ENCODE assay signal across 8 mouse cellular contexts in genomic region chr1:36683810-36684467, GRCm38 (mm10). TPM values are rescaled to one million over a fixed set of nuclear protein-coding genes. Genes with fewer than 3 reads are reported as not detected.
DNase-seq lines count a peak whose midpoint lies in the region; ATAC-seq and TF ChIP-seq lines count a peak whose summit lies in the region.

No protein-coding gene starts in this region.

- TF ChIP-seq CTCF in CH12.LX (conservative IDR thresholded peaks at IDR 0.05 in 1 of 2, IDR thresholded peaks at IDR 0.05 in 1 of 2; ENCODE audit: low read depth in 2 of 2, low read length in 2 of 2): peak; percentile 34 to 100; a peak in 3 of 4 replicates

- in situ Hi-C loops in CH12.LX (cut with MboI; ENCODE audit: low pct_ligation_motif_present, low pct_unique_long_range_greater_than_20kb, low sequenced_read_pairs): no loop called here

- no peak overlapping the region for H3K4me2 ChIP-seq in CH12.LX (ENCODE audit: insufficient read depth, low read depth, poor library complexity, severe bottlenecking)

- H3K27me3 ChIP-seq in CH12.LX (replicated peaks): no peaks in the 10 kb centered on the region
- no peaks in the 10 kb centered on the region for H3K27me3 ChIP-seq in forebrain, embryonic 10.5 days (ENCODE audit: poor library complexity, severe bottlenecking)

- no peak overlapping the region for H3K4me3 ChIP-seq in CH12.LX (replicated peaks in 1 of 3; ENCODE audit: low read depth in 2 of 3, low read length in 2 of 3, poor library complexity in 1 of 3)
- H3K4me3 ChIP-seq in forebrain, embryonic 10.5 days: no peak overlapping the region

- H3K79me2 ChIP-seq in CH12.LX (replicated peaks; ENCODE audit: control insufficient read depth, extremely low read depth, insufficient read depth, poor library complexity, severe bottlenecking): no peaks in the 10 kb centered on the region

- 0 out of 2 replicates have a peak overlapping the region, but pooled peaks have one; percentile 28 for H3K9ac ChIP-seq in CH12.LX (ENCODE audit: insufficient read depth, low read depth)

- TF ChIP-seq RAD21 in CH12.LX (IDR thresholded peaks at IDR 0.05; ENCODE audit: low read depth, low read length): peak; percentile 85

- TF ChIP-seq POLR2A in CH12.LX (IDR thresholded peaks at IDR 0.05; ENCODE audit: low read depth, low read length): no peak

- no peaks in the 10 kb centered on the region for H3K36me3 ChIP-seq in CH12.LX (replicated peaks in 1 of 2; ENCODE audit: control insufficient read depth in 1 of 2, insufficient read depth in 1 of 2, low read length in 1 of 2)
- H3K36me3 ChIP-seq in forebrain, embryonic 10.5 days (replicated peaks): no peaks in the 10 kb centered on the region

- dilution Hi-C loops in CH12.LX (cut with MboI; ENCODE audit: extremely low pct_ligation_motif_present, extremely low pct_unique_long_range_greater_than_20kb, low sequenced_read_pairs): no loop called here

- peak; percentile 80 for ATAC-seq in neutrophil, adult 5-6 weeks (ENCODE audit: extremely low read depth, insufficient number of reproducible peaks, low FRiP score, poor library complexity, severe bottlenecking)

- no peak for TF ChIP-seq EP300 in CH12.LX (IDR thresholded peaks at IDR 0.05; ENCODE audit: low read length)

- no peaks in the 10 kb centered on the region for H3K9me3 ChIP-seq in CH12.LX (replicated peaks; ENCODE audit: low read length)
- peaks cover 6% of the 10 kb centered on the region; the same call in 1 of the 2 replicates for H3K9me3 ChIP-seq in forebrain, embryonic 10.5 days

- intact Hi-C loops in heart, postnatal 14 days (cut with DNase I): loop anchor here (2.0 to 10.0 kb wide), 3 partner anchors 47 to 349 kb away; partner anchors contain the start of gene Ankrd39

- 14% methylated on average over 13 of the region's 13 CpGs for WGBS in forebrain, embryonic 10.5 days

- DNase-seq in CH12.LX (ENCODE audit: extremely low read depth): peak; percentile 81
- DNase-seq in brain, embryonic 18.5 days (ENCODE audit: low read depth, low spot score): peak; percentile 62
- peak; percentile 71 for DNase-seq in forebrain, embryonic 10.5 days (ENCODE audit: extremely low spot score, low spot score)
- peak; percentile 80 to 85 for DNase-seq in heart, postnatal 14 days
- DNase-seq in layer of hippocampus, adult 11-12 months (ENCODE audit: low spot score): peak; percentile 85
- DNase-seq in lung, adult 18-20 months: peak; percentile 77 to 81
- DNase-seq in testis, postnatal 10 days (ENCODE audit: low spot score): peak; percentile 85

- peaks cover 0 to 5% of the 10 kb centered on the region in 2 experiments; a peak in 1 of 4 replicates for H3K4me1 ChIP-seq in CH12.LX (ENCODE audit: control insufficient read depth in 1 of 2, insufficient read depth in 2 of 2)
- peaks cover 14% of the 10 kb centered on the region for H3K4me1 ChIP-seq in forebrain, embryonic 10.5 days

- no peak overlapping the region for H3K27ac ChIP-seq in CH12.LX (ENCODE audit: insufficient read depth, low read depth)
- H3K27ac ChIP-seq in forebrain, embryonic 10.5 days: peak overlapping the region; percentile 20

TF ChIP-seq in CH12.LX, 34 proteins besides CTCF, POLR2A, EP300 and RAD21:
- TF ChIP-seq MAFK (IDR thresholded peaks at IDR 0.05; ENCODE audit: insufficient replicate concordance, low read length): no peak
- no peak for TF ChIP-seq E2F4 (IDR thresholded peaks at IDR 0.05; ENCODE audit: insufficient replicate concordance, low read depth, low read length)
- TF ChIP-seq SIN3A (IDR thresholded peaks at IDR 0.05; ENCODE audit: low read length): no peak
- no peak for TF ChIP-seq MAZ (IDR thresholded peaks at IDR 0.05; ENCODE audit: low read depth, low read length)
- no peak for TF ChIP-seq GABPA (IDR thresholded peaks at IDR 0.05; ENCODE audit: insufficient replicate concordance, low read depth, low read length)
- TF ChIP-seq ZC3H11A (IDR thresholded peaks at IDR 0.05; ENCODE audit: low read depth, low read length): peak; percentile 48
- TF ChIP-seq IRF4 (IDR thresholded peaks at IDR 0.05; ENCODE audit: low read depth, low read length): peak; percentile 61; the same call in 1 of the 2 replicates
- no peak for TF ChIP-seq TBP (conservative IDR thresholded peaks at IDR 0.05; ENCODE audit: low read depth, low read length)
- no peak for TF ChIP-seq ZKSCAN1 (IDR thresholded peaks at IDR 0.05; ENCODE audit: borderline replicate concordance, low read depth, low read length)
- TF ChIP-seq NRF1 (IDR thresholded peaks at IDR 0.05; ENCODE audit: low read depth, low read length): no peak
- no peak for TF ChIP-seq ETS1 (conservative IDR thresholded peaks at IDR 0.05; ENCODE audit: low read depth, low read length)
- no peak for TF ChIP-seq RCOR1 (conservative IDR thresholded peaks at IDR 0.05; ENCODE audit: low read depth, low read length)
- no peak for TF ChIP-seq CHD2 (IDR thresholded peaks at IDR 0.05; ENCODE audit: low read length)
- TF ChIP-seq CHD1 (IDR thresholded peaks at IDR 0.05; ENCODE audit: low read depth, low read length): no peak
- TF ChIP-seq USF2 (conservative IDR thresholded peaks at IDR 0.05; ENCODE audit: low read depth, low read length): no peak
- TF ChIP-seq UBTF (IDR thresholded peaks at IDR 0.05; ENCODE audit: low read depth, low read length): no peak
- TF ChIP-seq POLR2AphosphoS2 (IDR thresholded peaks at IDR 0.05; ENCODE audit: low read depth, low read length): no peak
- TF ChIP-seq JUND (conservative IDR thresholded peaks at IDR 0.05; ENCODE audit: low read depth, low read length): no peak
- TF ChIP-seq MEF2A (IDR thresholded peaks at IDR 0.05; ENCODE audit: borderline replicate concordance, low read depth, low read length): peak; percentile 45; the same call in 1 of the 2 replicates
- 0 out of 2 replicates have a peak, but pooled peaks have one; percentile 46 for TF ChIP-seq ELF1 (IDR thresholded peaks at IDR 0.05; ENCODE audit: low read depth, low read length)
- TF ChIP-seq JUN (IDR thresholded peaks at IDR 0.05; ENCODE audit: insufficient read depth, low read depth, low read length): no peak
- 0 out of 2 replicates have a peak, but pooled peaks have one; percentile 41 for TF ChIP-seq TCF12 (IDR thresholded peaks at IDR 0.05; ENCODE audit: low read depth, low read length)
- TF ChIP-seq KAT2A (IDR thresholded peaks at IDR 0.05; ENCODE audit: insufficient replicate concordance, low read length): no peak
- no peak for TF ChIP-seq ZNF384 (IDR thresholded peaks at IDR 0.05; ENCODE audit: low read depth, low read length)
- TF ChIP-seq PAX5 (IDR thresholded peaks at IDR 0.05; ENCODE audit: low read length): no peak
- TF ChIP-seq HCFC1 (IDR thresholded peaks at IDR 0.05; ENCODE audit: low read depth, low read length): 0 out of 2 replicates have a peak, but pooled peaks have one; percentile 15
- no peak for TF ChIP-seq USF1 (IDR thresholded peaks at IDR 0.05; ENCODE audit: low read depth, low read length)
- peak; percentile 47; the same call in 1 of the 2 replicates for TF ChIP-seq MYC (IDR thresholded peaks at IDR 0.05; ENCODE audit: low read depth, low read length)
- 0 out of 2 replicates have a peak, but pooled peaks have one; percentile 10 for TF ChIP-seq MAX (IDR thresholded peaks at IDR 0.05; ENCODE audit: low read length)
- TF ChIP-seq MXI1 (IDR thresholded peaks at IDR 0.05; ENCODE audit: low read depth, low read length): no peak
- TF ChIP-seq BHLHE40 (IDR thresholded peaks at IDR 0.05; ENCODE audit: low read depth, low read length): no peak
- TF ChIP-seq NELFE (IDR thresholded peaks at IDR 0.05; ENCODE audit: low read depth, low read length): peak; percentile 76; the same call in 1 of the 2 replicates
- no peak for TF ChIP-seq ZMIZ1 (IDR thresholded peaks at IDR 0.05; ENCODE audit: low read depth, low read length)
- TF ChIP-seq SMC3 (IDR thresholded peaks at IDR 0.05; ENCODE audit: low read depth, low read length): peak; percentile 91

RNA-seq across cellular contexts. Expression of gene Fam178b, which starts 1.0 kb away (rescaled TPM):
- not detected in 2 replicates for total RNA-seq in CH12.LX (2012; rRNA removed)
- not detected in 2 replicates for total RNA-seq in CH12.LX (2014; rRNA removed)
- polyA plus RNA-seq in CH12.LX (2012; ENCODE audit: insufficient read length, low read depth): 0.50 TPM in 1 of 2 replicates, not detected in the other
- 0.42 and 0.79 TPM in 2 replicates for polyA plus RNA-seq in forebrain, embryonic 10.5 days (2016; fragmentation: Nextera tagmentation; extraction: Ambion mirVana)
- under 1 TPM; 0.67 to 0.73 TPM for total RNA-seq in heart, postnatal 14 days (2021)
- total RNA-seq in neutrophil, adult 5-6 weeks (2017): not detected in 2 replicates

RNA-seq across cellular contexts. Expression of gene Cox5b, which starts 7.3 kb away (rescaled TPM):
- 448 and 523 TPM in 2 replicates for total RNA-seq in CH12.LX (2012; rRNA removed)
- total RNA-seq in CH12.LX (2014; rRNA removed): 476 and 504 TPM in 2 replicates
- polyA plus RNA-seq in CH12.LX (2012; ENCODE audit: insufficient read length, low read depth): 538 and 599 TPM in 2 replicates
- polyA plus RNA-seq in forebrain, embryonic 10.5 days (2016; fragmentation: Nextera tagmentation; extraction: Ambion mirVana): 496 and 519 TPM in 2 replicates
- total RNA-seq in heart, postnatal 14 days (2021): 1,000 to 10,000 TPM; 2,156 to 2,164 TPM
- total RNA-seq in neutrophil, adult 5-6 weeks (2017): 136 and 171 TPM in 2 replicates

RNA-seq across cellular contexts. Expression of gene 4933424G06Rik, which starts 26.0 kb away (rescaled TPM):
- total RNA-seq in CH12.LX (2012; rRNA removed) (not detected in 2 replicates), CH12.LX (2014; rRNA removed) (0.49 TPM in 1 of 2 replicates, not detected in the other)
- not detected in 2 replicates for polyA plus RNA-seq in CH12.LX (2012; ENCODE audit: insufficient read length, low read depth)
- not detected in 2 replicates for polyA plus RNA-seq in forebrain, embryonic 10.5 days (2016; fragmentation: Nextera tagmentation; extraction: Ambion mirVana)
- total RNA-seq in heart, postnatal 14 days (2021): not detected
- total RNA-seq in neutrophil, adult 5-6 weeks (2017): not detected in 2 replicates

RNA-seq across cellular contexts. Expression of gene Actr1b, which starts 30.3 kb away (rescaled TPM):
- total RNA-seq in CH12.LX (2012; rRNA removed) (66.2 and 81.8 TPM in 2 replicates), CH12.LX (2014; rRNA removed) (61.0 and 63.6 TPM in 2 replicates)
- polyA plus RNA-seq in CH12.LX (2012; ENCODE audit: insufficient read length, low read depth): 71.2 and 76.6 TPM in 2 replicates
- 136 and 141 TPM in 2 replicates for polyA plus RNA-seq in forebrain, embryonic 10.5 days (2016; fragmentation: Nextera tagmentation; extraction: Ambion mirVana)
- total RNA-seq in heart, postnatal 14 days (2021): 100 to 1,000 TPM; 106 TPM
- total RNA-seq in neutrophil, adult 5-6 weeks (2017): 53.7 and 59.8 TPM in 2 replicates

Comparison
In these comparisons a context has a peak if more than half of its experiments do, and no peak if none do; other contexts are left out.
1. RNA of gene Cox5b, which starts 7.3 kb away (total RNA-seq): 2,156 to 2,164 TPM in heart, postnatal 14 days; 448 to 523 TPM in CH12.LX and 136 to 171 TPM in neutrophil, adult 5-6 weeks; every median in the first group is over 4 times any median in the second.
2. Peak in every context shown above with its lines, with median percentiles within 50 percentile points of each other: DNase-seq.